Mouse (Mus musculus) heart, postnatal 0 days (tissue): ENCODE results near the gene Chst1.

Experiments used
- CTCF ChIP-seq: IDR thresholded peaks from 2 replicates; pipeline ENCODE4 v1.5.1; 2016; ENCODE audit warnings: antibody characterized with exemption, control low read depth, low read depth
- EP300 ChIP-seq: IDR thresholded peaks from 2 replicates; pipeline ENCODE4 v1.6.1; 2016; ENCODE audit warnings: antibody characterized with exemption, low read depth

DNA sequence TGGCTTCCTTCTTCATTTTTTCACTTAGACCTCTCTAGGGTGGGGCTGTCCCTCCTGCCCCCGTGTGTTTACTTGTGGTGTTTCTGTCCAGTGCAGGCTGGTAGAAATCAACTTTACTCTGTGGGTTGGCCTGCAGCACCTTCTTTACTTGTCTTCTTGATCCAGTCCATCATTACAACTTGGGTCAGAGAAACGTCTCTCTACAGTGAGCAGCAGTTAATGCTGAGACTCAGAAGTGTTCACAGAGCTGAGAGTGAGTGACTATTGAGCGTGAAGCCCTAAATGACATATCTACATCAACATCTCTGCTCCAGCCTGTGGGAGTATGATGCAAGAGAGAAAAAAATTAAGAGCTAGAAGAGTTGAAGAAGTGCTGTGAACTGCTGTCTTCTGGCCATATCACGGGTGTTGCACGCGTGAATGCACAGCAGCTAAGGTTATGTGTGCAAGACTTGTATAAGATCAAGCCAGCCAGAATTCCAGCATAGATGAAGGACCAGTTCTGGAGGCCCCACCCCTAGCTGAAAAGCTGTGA is 63.1 kb downstream of the Chst1 start:
- no peak for TF ChIP-seq CTCF
- no peak for TF ChIP-seq EP300
